Mouse (Mus musculus): ENCODE data around the gene Klf3. TPM values are rescaled to one million over a fixed set of nuclear protein-coding genes. Genes with fewer than 3 reads are reported as not detected.

Klf3 gene
- polyA plus RNA-seq, 1 experiment from 2014 or later: 58.3 TPM

- no peaks in the 10 kb centered on the region for H3K9me3 ChIP-seq
- peaks cover 89% of the 10 kb centered on the region for H3K36me3 ChIP-seq
- no peak overlapping the region for H3K4me3 ChIP-seq
- no peak for ATAC-seq (ENCODE audit: insufficient number of reproducible peaks, insufficient read depth, low FRiP score, low TSS enrichment, low read depth)
- 91% methylated on average over 2 of the region's 2 CpGs for WGBS
- no peaks in the 10 kb centered on the region for H3K27me3 ChIP-seq
- H3K27ac ChIP-seq: no peak overlapping the region
- no peak overlapping the region for H3K9ac ChIP-seq
- peaks cover 10% of the 10 kb centered on the region for H3K4me1 ChIP-seq
- H3K4me2 ChIP-seq: no peak overlapping the region
These were observed 18.1 kb downstream of the Klf3 start for GRCm38 (mm10) chr5:64821294-64821693.

- ATAC-seq (ENCODE audit: insufficient number of reproducible peaks, insufficient read depth, low FRiP score, low TSS enrichment, low read depth): no peak
- WGBS: 92% methylated on average over 24 of the region's 24 CpGs
- peaks cover 5% of the 10 kb centered on the region; the same call in 1 of the 2 replicates for H3K4me1 ChIP-seq
- H3K4me2 ChIP-seq: no peak overlapping the region
- H3K36me3 ChIP-seq: peaks cover 92% of the 10 kb centered on the region
- H3K27ac ChIP-seq: no peak overlapping the region
- no peak overlapping the region for H3K4me3 ChIP-seq
- no peaks in the 10 kb centered on the region for H3K27me3 ChIP-seq
- no peaks in the 10 kb centered on the region for H3K9me3 ChIP-seq
- no peak overlapping the region for H3K9ac ChIP-seq
These were observed 18.8 kb downstream of the Klf3 start for GRCm38 (mm10) chr5:64821964-64822363.

DNA sequence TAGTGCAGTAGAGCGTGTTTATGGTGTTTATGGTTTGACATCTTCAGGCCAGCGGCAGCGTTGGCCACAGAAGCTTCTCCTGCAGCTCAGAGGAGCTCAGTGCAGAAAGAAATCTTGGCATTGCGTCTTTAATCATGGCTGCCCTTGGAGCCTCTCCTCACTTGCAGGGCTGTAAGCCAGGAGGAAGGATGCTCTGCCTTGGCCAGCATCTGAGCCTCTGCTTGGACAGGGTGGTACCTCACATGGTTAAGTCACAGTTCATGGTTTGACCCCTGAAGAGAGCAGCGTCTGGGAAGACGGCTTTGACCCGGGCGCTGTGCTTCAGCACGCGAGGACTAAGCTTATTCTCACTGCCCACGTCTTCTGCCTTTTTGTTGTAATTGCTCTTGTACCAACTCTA lies 20.2 kb downstream of the Klf3 start:
- no peaks in the 10 kb centered on the region for H3K9me3 ChIP-seq
- no peak overlapping the region for H3K4me2 ChIP-seq
- H3K9ac ChIP-seq: no peak overlapping the region
- H3K36me3 ChIP-seq: peaks cover 95% of the 10 kb centered on the region
- no peak overlapping the region for H3K4me3 ChIP-seq
- no peak for ATAC-seq (ENCODE audit: insufficient number of reproducible peaks, insufficient read depth, low FRiP score, low TSS enrichment, low read depth)
- 96% methylated on average over 11 of the region's 11 CpGs for WGBS
- H3K4me1 ChIP-seq: no peaks in the 10 kb centered on the region
- no peak overlapping the region for H3K27ac ChIP-seq
- no peaks in the 10 kb centered on the region for H3K27me3 ChIP-seq

DNA sequence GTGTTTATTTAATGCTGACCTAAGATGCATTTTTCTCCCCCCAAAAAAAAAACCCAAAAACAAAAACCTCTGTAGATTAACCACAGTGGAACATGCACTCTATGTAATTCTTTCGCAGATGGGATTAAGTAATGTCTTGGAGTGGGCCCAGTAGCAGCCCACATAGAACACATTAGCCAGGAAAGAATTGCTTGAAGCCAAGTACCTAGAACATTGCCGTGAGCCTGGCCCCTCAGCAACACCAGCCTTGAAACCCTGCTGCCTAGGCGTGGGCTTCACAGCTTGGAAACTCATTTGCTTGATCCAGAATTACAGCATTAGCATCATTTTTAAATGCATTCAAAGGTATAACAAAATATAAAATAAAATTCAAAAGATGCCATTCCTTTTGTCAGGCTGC lies 21.6 kb downstream of the Klf3 start:
- H3K4me2 ChIP-seq: no peak overlapping the region
- H3K27me3 ChIP-seq: no peaks in the 10 kb centered on the region
- 92% methylated on average over 3 of the region's 3 CpGs for WGBS
- peaks cover 97% of the 10 kb centered on the region for H3K36me3 ChIP-seq
- H3K4me3 ChIP-seq: no peak overlapping the region
- no peaks in the 10 kb centered on the region for H3K4me1 ChIP-seq
- H3K9ac ChIP-seq: no peak overlapping the region
- ATAC-seq (ENCODE audit: insufficient number of reproducible peaks, insufficient read depth, low FRiP score, low TSS enrichment, low read depth): no peak
- no peak overlapping the region for H3K27ac ChIP-seq
- no peaks in the 10 kb centered on the region for H3K9me3 ChIP-seq

- Histone ChIP-seq H3K9ac (no peak overlapping the region), H3K4me1 (no peaks in the 10 kb centered on the region), H3K27me3 (no peaks in the 10 kb centered on the region), H3K36me3 (peaks cover 95% of the 10 kb centered on the region), H3K4me2 (no peak overlapping the region), H3K9me3 (no peaks in the 10 kb centered on the region), H3K4me3 (no peak overlapping the region), H3K27ac (no peak overlapping the region)
- ATAC-seq (ENCODE audit: insufficient number of reproducible peaks, insufficient read depth, low FRiP score, low TSS enrichment, low read depth): no peak
- 87% methylated on average over 7 of the region's 7 CpGs for WGBS
These were observed 22.3 kb downstream of the Klf3 start for GRCm38 (mm10) chr5:64825496-64825895.

DNA sequence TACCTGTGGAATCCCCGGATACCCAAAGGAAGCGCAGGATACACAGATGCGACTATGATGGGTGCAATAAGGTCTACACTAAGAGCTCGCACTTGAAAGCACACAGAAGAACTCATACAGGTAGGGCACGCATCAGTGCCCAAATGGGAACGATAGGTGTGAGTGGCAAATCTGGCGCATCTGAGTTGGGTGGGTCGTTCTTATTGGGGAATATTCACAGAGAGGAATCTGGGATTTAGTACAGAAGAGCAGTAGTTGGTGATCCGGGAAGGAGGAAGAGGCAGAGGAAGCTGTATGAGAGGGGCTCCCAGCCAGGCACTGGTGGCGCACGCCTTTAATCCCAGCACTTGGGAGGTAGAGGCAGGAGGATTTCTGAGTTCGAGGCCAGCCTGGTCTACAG lies 24.0 kb downstream of the Klf3 start:
- Histone ChIP-seq H3K4me2 (no peak overlapping the region), H3K9me3 (no peaks in the 10 kb centered on the region), H3K9ac (no peak overlapping the region), H3K27me3 (no peaks in the 10 kb centered on the region), H3K36me3 (peaks cover 85% of the 10 kb centered on the region), H3K4me1 (no peaks in the 10 kb centered on the region), H3K27ac (no peak overlapping the region), H3K4me3 (no peak overlapping the region)
- no peak for ATAC-seq (ENCODE audit: insufficient number of reproducible peaks, insufficient read depth, low FRiP score, low TSS enrichment, low read depth)
- 96% methylated on average over 12 of the region's 12 CpGs for WGBS

DNA sequence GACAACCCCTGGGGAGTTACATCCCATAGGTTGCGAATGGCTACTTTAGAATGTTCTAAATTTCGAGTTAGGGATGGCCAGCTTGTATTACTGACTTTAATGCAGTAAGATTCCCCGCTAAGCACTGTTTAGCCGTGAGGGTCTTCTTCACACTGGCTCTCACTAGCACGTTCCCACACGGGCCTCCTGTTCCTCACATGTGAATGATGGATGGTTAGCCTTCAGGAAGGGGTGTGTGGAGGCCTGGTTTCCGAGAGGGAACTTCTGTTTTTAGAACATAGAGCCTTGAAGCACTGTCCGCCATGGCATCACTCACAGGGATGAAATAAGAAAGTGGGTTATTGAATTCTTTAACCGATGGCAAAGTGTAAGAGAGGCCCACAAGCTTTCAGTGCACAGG lies 25.1 kb downstream of the Klf3 start:
- Histone ChIP-seq H3K36me3 (peaks cover 79% of the 10 kb centered on the region), H3K27ac (no peak overlapping the region), H3K9me3 (no peaks in the 10 kb centered on the region), H3K4me3 (no peak overlapping the region), H3K27me3 (no peaks in the 10 kb centered on the region), H3K4me2 (no peak overlapping the region), H3K4me1 (no peaks in the 10 kb centered on the region), H3K9ac (no peak overlapping the region)
- ATAC-seq (ENCODE audit: insufficient number of reproducible peaks, insufficient read depth, low FRiP score, low TSS enrichment, low read depth): no peak
- 92% methylated on average over 9 of the region's 9 CpGs for WGBS

DNA sequence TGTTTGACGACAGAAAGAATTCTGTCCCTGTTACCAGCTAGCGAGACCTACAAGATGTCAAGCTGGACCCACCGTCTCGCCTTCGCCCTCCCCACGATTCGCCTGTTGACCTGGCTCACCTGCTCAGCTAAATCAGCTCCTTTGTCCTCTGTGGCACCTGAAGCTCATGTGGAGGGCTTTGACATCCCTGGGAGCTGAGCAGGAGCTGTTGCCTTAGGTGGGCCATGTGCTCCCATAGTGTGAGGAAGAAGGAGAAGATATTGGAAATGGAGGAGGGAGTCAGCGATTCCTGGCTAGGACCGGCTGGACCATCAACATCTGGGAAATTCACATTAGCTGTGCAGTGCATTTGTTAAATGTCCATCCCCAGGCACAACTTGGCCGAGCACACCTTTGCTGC lies 26.4 kb downstream of the Klf3 start:
- H3K36me3 ChIP-seq: peaks cover 69% of the 10 kb centered on the region
- no peaks in the 10 kb centered on the region for H3K9me3 ChIP-seq
- ATAC-seq (ENCODE audit: insufficient number of reproducible peaks, insufficient read depth, low FRiP score, low TSS enrichment, low read depth): no peak
- H3K27ac ChIP-seq: no peak overlapping the region
- H3K27me3 ChIP-seq: no peaks in the 10 kb centered on the region
- no peak overlapping the region for H3K4me3 ChIP-seq
- 96% methylated on average over 10 of the region's 10 CpGs for WGBS
- no peak overlapping the region for H3K4me2 ChIP-seq
- no peak overlapping the region for H3K9ac ChIP-seq
- H3K4me1 ChIP-seq: no peaks in the 10 kb centered on the region

DNA sequence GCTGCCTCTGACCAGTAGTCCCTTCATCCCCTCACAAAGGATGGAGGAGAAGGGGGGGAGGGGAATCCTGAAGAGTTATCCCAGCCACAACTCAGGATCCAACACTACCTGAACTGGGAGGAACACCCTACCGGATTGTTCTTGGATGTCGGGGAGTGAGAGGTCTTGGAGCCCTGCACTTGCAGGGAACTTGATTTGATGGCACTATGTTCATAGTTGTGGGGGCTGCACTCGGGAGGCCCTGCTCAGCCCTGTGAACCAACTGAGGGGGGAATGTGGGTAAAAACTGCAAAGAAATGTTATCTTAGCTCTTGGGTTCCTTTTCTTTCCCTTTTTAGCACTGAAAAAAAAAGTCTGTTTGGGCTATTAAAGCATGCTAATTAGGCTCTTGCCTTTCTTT lies 27.6 kb downstream of the Klf3 start:
- 83% methylated on average over 3 of the region's 3 CpGs for WGBS
- H3K36me3 ChIP-seq: peaks cover 57% of the 10 kb centered on the region
- ATAC-seq (ENCODE audit: insufficient number of reproducible peaks, insufficient read depth, low FRiP score, low TSS enrichment, low read depth): no peak

DNA sequence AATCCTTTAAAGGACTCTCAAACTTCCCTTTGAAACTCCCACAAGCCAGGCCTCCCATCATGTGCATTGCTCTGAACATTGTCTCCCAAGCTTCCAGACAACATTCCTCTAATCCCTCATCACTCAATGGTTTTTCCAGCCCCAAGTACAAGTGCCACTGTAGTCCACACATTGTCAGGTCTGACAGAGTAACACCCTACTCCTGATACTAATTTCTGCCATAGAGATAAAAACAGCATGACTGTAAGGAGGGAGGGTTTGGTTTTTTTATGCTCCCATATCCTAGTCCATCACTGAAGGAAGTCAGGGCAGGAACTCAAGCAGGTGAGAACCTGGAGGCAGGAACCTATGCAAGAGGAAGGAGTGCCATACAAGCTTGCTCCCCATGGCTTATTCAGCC lies 30.2 kb downstream of the Klf3 start:
- no peak overlapping the region for H3K9ac ChIP-seq
- peaks cover 33% of the 10 kb centered on the region for H3K36me3 ChIP-seq
- H3K4me1 ChIP-seq: no peaks in the 10 kb centered on the region
- no peak overlapping the region for H3K27ac ChIP-seq
- no peaks in the 10 kb centered on the region for H3K9me3 ChIP-seq
- no peaks in the 10 kb centered on the region for H3K27me3 ChIP-seq
- no peak overlapping the region for H3K4me3 ChIP-seq
- no peak for ATAC-seq (ENCODE audit: insufficient number of reproducible peaks, insufficient read depth, low FRiP score, low TSS enrichment, low read depth)
- H3K4me2 ChIP-seq: no peak overlapping the region

More for the DNA sequence above, 27.6 kb downstream of the Klf3 start:
- H3K27ac ChIP-seq: no peak overlapping the region
- no peaks in the 10 kb centered on the region for H3K4me1 ChIP-seq
- H3K4me3 ChIP-seq: no peak overlapping the region
- no peaks in the 10 kb centered on the region for H3K9me3 ChIP-seq
- H3K27me3 ChIP-seq: no peaks in the 10 kb centered on the region
- H3K9ac ChIP-seq: no peak overlapping the region
- no peak overlapping the region for H3K4me2 ChIP-seq

DNA sequence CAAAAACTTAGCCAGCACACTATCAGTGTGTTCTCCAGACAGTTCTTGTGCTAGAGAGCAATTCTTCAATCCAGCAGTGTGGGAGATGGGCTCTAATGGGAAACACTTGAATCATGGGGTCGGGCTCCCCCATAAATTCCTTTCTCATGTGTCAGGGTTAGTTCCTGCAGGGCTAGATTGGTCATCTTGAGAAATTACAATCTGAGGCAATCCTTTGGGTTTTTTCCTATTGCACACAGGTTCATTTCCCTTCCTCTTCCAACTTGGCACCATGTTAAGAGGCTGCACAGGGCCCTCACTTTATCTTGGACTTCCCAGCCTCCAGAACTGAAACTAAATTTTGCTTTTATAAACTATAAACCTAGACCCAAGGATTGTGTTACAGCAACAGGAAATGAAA lies 31.0 kb downstream of the Klf3 start:
- peaks cover 25% of the 10 kb centered on the region for H3K36me3 ChIP-seq
- H3K4me3 ChIP-seq: no peak overlapping the region
- H3K9me3 ChIP-seq: no peaks in the 10 kb centered on the region
- no peak overlapping the region for H3K4me2 ChIP-seq
- 57% methylated on average over 1 of the region's 1 CpGs for WGBS
- no peaks in the 10 kb centered on the region for H3K4me1 ChIP-seq
- H3K9ac ChIP-seq: no peak overlapping the region
- no peaks in the 10 kb centered on the region for H3K27me3 ChIP-seq
- no peak for ATAC-seq (ENCODE audit: insufficient number of reproducible peaks, insufficient read depth, low FRiP score, low TSS enrichment, low read depth)
- no peak overlapping the region for H3K27ac ChIP-seq

- Histone ChIP-seq H3K27ac (no peak overlapping the region), H3K4me1 (peaks cover 5% of the 10 kb centered on the region; the same call in 1 of the 2 replicates), H3K4me3 (no peak overlapping the region), H3K4me2 (no peak overlapping the region), H3K9me3 (no peaks in the 10 kb centered on the region), H3K36me3 (peaks cover 15% of the 10 kb centered on the region), H3K27me3 (no peaks in the 10 kb centered on the region), H3K9ac (no peak overlapping the region)
- no peak for ATAC-seq (ENCODE audit: insufficient number of reproducible peaks, insufficient read depth, low FRiP score, low TSS enrichment, low read depth)
- WGBS: 80% methylated on average over 4 of the region's 4 CpGs
These were observed 32.1 kb downstream of the Klf3 start for GRCm38 (mm10) chr5:64835295-64835694.

Data from embryonic facial prominence, embryonic 13.5 days (tissue).